Mouse (Mus musculus) monocyte, adult 5-6 weeks (primary cell): ENCODE results near the gene Adgrl1. TPM values are rescaled to one million over a fixed set of nuclear protein-coding genes. Genes with fewer than 3 reads are reported as not detected.

Experiments
- ATAC-seq: fragments of 153-309, 156-312 bp; replicated peaks from 2 replicates; pipeline ENCODE4 v1.8.0; 2017; ENCODE audit warnings: mild to moderate bottlenecking; ENCODE audit not compliant: low TSS enrichment, insufficient number of reproducible peaks, severe bottlenecking, poor library complexity, low FRiP score
- total RNA-seq: library from RNA; stranded (forward); fragments of 200-1000, 200-491, 200-594 nt; gene quantifications from 3 replicates; pipeline ENCODE4 v1.2.3, GENCODE M21; 2017

Gene Adgrl1
- 0.53 to 4.7 TPM (median 1.5 TPM) in 3 replicates for total RNA-seq

DNA sequence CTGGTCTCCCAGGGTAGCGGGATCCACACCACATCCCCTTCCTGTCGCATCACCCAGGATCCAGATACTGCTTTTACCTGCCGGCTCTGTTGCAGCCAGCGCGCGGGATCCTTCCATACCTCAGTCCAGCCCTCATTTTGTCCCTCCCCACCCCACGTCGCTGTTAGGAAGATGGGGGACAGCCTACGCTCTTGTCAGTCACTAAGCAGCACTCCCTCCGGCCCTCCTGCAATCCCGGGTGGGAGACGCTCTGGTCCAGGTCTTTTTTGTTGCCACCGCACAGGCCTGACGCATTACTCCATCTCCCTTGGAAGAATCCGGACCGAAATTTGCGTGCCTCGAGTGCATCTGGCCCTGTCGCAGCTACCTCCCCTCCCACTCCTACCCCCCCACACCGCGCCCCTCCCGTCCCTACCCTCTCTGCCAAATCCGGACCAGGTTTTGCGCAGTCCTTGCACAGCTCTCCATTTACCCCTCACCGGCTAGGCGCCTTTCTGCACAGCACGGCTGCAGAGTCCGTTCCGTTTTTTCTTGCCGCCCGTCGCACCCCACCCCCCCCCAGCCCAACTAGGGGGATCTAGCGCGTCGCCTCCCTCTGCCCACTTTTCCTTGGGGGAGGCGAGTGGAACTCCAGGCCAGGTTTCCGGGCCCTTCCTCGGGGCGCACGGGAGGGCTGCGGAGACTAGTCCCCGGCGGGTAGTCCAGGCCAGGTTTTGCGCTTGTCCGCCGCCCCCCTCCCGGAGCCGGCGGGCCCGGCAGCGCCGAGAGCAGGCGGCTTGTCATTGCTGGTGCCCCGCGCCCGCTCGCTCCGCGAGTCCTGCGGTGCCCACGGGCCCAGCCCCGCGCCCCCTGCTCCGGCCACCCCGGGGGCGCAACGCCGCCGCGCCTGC, at the start of gene Adgrl1:
Gene Adgrl1, plus strand, starts transcription at position 743 of the 890 bp plus-strand sequence.
- peak; percentile 27 for ATAC-seq

GRCm38 (mm10) chr8:83852329-83852728, 47.6 kb upstream of the Adgrl1 start:
- ATAC-seq = no peak

DNA sequence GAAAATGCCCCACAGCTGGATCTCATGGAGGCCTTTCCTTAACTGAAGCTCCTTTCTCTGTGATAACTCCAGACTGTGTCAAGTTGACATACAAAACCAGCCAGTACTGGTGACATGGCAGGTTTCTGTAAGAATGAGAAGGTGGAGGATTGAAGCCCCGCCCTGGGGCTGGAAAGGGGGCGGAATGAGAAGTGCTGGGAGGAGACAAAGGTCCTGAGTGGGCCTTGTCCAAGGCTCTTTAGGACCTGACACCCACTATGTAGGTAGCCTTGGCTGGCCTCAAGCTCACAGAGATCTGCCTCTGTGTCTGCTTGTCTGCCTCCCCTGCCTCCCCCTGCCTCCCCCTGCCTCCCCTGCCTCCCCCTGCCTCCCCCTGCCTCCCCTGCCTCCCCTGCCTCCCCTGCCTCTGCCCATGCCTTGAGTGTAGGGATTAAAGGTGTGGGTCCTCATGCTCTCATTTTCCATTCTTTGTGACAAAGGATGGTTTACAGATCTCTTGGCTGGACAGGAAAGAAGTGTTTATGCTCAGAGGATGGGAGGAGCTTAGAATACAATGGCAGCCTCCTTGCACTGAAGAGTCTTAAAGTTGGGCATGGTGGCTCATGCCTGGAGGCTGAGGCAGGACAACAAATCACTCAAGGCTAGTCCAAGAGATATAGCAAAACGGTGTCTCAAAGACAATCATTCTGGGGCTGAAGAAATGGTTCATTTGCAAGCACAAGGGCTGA, 46.4 kb upstream of the Adgrl1 start:
- no peak for ATAC-seq

GRCm38 (mm10) chr8:83856486-83857065, 43.3 kb upstream of the Adgrl1 start:
- no peak for ATAC-seq

GRCm38 (mm10) chr8:83862439-83863268, 37.3 kb upstream of the Adgrl1 start:
- no peak for ATAC-seq

DNA sequence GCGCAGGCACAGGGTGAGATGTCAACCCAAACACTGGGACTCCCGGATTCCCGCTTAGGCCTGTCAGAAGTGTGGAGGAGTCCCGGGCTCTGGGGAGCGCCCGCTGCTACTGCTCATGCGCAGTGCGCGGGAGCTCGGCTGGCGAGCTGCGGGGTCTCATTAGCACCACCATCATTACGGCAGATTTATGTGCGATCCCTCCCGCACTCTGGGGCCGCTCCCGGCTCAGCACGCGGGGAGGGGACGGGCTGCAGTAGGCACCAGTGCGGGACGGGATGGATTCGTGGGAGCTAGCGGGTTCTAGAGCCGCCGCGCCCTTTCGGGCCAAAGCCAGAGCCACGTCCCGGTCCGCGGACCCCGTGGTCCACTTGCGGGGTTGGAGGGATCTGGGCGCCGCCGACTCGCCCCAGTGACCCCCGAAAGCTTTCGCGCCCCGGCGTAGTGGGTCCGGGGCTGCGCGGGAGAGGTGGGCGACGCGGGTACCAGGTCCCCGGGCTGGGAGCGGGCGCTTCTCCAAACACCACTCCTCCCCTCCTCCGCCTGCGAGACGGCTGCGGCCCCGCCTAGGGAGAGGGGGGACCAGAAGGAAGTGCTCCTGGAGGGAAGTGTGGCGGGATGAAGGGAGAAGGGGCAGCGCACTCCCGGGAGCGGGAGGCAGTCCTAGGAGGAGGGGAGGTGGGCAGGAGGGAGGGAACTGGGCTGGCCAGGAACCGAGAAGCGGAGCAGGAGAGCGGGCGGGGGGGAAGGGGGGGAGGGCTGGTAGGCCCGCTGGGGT, 24.8 kb upstream of the Adgrl1 start:
- ATAC-seq = no peak

DNA sequence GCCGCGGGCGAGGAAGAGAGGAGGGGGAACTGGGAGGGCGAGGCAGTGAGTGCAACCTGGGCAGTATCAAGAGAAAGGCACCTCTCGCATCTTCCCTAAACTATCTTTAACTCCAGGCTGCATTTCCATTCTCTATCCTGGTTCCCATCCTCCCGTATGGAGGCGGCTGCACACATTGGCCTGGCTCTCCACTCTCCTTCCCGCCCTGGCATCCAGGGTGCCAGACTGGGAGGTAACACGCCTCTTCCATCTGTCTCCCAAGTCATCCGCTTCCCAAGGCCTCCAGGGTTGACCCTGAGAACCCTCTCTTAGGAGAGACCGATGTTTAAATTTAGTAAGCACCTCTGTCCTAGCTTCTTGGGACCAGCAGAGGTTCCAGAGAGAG, 24.3 kb upstream of the Adgrl1 start:
- ATAC-seq = no peak

DNA sequence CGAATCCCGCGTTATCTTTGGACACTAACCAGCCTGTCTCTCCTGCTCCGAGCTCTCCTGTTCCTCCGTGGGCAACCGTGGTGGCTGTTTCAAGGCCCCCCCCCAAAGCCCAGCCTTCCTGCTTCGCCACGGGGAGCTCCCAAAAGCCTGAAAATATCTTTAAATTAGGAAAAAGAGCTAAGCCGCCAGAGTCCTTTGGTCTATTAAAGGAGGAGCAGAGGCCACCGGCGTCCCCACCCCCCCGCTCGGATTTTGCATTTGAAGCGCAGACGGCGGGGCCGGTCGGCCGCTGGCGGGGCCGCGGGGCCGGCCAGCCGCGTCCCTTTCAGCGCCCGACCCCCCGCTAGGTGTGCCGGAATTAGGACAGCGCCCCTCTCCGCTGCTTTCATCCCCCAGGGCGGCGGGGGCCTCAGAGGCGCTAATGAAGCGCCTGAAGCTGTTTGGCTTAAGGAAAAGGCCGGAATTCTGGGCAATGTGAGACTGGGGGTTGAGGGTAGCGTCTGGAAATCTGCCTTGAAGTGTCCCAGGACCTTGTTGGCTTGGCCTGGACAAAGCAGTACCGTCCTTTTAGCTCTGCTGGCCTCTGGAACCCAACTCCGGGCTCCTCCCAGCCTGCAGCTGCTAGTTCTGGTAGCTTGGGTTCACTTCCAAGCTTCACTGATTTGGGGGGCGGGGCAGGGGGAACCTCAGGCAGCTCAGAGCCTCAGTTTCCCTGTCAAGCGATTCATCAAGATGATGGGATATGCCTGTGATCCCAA, 23.6 kb upstream of the Adgrl1 start:
- ATAC-seq = no peak

- no peak for ATAC-seq
Observed at GRCm38 (mm10) chr8:83876838-83877223, 23.1 kb upstream of the Adgrl1 start.

DNA sequence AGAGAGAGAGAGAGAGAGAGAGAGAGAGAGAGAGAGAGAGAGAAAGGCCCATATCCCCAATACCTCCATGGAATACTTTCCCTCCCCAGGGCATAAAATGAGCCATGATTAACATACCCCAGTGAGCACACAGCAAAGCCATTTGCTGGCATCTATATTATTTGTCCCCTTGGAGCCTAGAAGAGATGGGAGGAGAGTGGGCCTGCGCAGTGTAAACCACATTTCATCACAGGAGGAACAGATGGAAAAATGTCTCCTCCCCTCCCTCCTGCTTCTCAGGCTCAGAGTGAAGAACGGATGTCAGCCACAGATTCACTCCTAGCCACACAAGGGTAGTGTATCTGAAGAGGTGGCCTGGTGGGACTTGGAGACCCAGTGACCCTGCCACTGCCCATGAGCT, 11.5 kb upstream of the Adgrl1 start:
- no peak for ATAC-seq

DNA sequence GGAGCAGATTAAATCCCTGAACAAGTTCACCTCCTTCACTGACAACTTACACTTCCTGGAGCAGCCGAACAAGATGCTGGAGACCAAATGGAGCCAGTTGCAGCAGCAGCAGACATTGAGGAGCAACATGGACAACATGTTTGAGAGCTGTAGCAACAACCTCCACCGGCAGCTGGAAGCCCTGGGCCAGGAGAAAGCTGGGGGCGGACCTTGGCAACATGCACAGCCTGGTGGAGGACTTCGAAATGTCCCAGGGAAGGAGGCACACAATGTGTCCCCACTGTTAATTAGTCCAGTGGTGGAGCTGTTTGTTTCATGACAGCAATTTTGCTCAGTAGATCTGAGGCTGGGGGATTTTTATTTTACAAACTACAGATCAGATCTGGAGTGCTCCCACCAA, 7.8 kb upstream of the Adgrl1 start:
- no peak for ATAC-seq

DNA sequence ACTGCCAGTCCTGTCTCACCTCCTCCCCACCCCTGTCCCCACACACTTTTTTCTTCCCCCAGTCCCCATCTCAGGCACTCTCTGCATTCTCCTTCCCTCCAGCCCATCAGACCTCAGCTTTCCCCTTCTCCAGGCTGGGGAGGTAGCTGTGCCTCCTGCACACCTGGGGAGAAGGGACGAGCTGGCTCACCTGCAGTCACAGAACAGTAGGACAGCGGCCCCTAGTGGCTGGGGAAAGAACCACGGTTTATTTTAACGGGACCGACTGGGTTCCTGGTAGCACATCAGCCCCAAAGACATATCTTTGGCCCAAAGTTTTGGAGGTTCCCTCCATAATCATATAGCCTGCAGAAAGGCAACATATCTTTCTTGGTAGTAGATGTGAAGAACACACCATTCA, 6.0 kb upstream of the Adgrl1 start:
- ATAC-seq = peak; percentile 50; the same call in 1 of the 2 replicates

GRCm38 (mm10) chr8:83895894-83896293, 4.0 kb upstream of the Adgrl1 start:
- ATAC-seq = peak; percentile 53

DNA sequence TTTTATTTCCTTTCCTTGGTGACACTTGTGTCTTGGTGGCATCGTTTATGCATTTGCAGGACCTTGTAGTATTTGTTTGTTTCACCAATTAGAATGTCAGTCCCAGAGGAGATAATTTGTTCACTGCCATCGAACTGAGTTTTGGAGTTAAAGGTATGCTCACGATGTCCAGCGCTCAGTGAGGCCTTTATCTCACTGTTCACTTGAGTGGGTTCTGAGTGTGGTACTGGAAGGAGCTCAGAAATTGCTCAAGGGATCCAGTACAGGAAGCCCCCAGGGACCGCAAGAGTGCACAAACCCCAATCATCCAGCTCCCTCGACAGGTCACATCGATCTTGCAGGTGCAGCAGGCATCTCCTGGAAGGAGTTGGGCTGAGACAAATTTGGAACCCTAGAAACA, 3.4 kb upstream of the Adgrl1 start:
- no peak for ATAC-seq

GRCm38 (mm10) chr8:83897211-83897610, 2.7 kb upstream of the Adgrl1 start:
- ATAC-seq = no peak

DNA sequence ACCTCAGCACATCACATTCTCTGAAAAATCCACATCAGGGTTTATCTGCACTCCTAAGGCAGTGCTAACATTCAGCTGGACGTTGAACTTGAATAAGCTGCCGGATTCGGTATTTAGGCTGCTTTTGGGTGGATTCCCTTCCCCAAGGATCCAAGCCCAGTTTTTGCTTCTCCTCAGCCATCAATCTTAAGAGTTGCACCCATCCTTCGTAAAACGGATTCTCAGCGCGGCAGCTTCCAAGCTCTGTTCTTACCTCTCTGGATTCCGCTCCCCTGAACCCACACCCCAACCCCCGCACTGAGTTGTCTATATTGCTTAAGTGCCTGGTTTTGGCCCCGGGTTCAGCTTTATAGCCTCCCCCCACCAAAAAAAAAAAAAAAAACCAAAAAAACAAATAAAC, 1.4 kb upstream of the Adgrl1 start:
- ATAC-seq = no peak

DNA sequence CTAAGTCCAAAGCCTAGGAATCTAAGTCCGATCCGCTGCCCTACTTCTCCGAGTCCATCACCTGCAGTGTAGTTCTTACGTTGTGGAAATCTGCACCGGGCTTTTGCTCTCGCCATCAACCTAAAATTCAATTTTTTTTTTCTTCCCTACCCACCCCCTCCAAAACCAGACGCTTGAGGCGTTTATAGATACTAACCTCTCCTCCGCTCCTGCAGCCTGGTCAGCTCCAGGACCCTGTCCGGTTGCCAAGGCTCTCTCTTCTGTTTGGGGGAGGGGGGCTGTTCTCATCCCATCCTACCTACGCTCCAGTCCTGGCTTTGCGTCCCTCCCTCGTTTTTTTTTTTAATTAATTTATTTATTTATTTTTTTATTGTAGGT, 931 bp upstream of the Adgrl1 start:
- ATAC-seq = no peak
